Mouse (Mus musculus): ENCODE data around the gene Kif5c.
A peak's percentile ranks its signal among the peaks of the same experiment; 100 is the strongest.

- 0 out of 2 replicates have a peak, but pooled peaks have one; percentile 19 for TF ChIP-seq POLR2A (IDR thresholded peaks at IDR 0.05; ENCODE audit: extremely low read depth, insufficient read depth, low read length)
- TF ChIP-seq CTCF (IDR thresholded peaks at IDR 0.05; ENCODE audit: extremely low read depth, insufficient read depth, low read length): no peak
Observed at GRCm38 (mm10) chr2:49751544-49752210, 132.6 kb downstream of the Kif5c start.

Data from cortical plate, adult 2 months (tissue).